Mouse (Mus musculus) retina, adult 2 months (tissue): ENCODE results near the gene Rcn3.

Experiments
- DNase-seq: peaks from one replicate; pipeline ENCODE4 v3.0.0-alpha.2; 2012; ENCODE audit warnings: low read depth, low spot score

Gene Rcn3

DNA sequence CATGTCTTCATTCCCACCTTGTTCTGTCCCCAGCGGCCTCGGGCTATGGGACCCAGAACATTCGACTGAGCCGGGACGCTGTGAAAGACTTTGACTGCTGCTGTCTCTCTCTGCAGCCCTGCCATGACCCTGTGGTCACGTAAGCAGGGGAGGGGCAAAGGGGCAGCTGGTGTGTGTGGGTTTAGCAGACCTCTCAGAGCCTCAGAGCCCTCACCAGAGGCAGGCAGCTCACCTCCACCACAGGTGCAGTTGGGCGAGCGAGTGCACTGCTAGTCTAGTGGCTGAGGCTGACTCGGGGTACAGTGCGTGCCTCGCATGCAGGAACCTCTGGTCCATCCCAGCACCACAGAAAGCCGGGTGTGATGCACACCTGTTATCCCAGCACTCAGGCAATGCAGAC lies 18.1 kb downstream of the Rcn3 start:
- DNase-seq, result no peak

DNA sequence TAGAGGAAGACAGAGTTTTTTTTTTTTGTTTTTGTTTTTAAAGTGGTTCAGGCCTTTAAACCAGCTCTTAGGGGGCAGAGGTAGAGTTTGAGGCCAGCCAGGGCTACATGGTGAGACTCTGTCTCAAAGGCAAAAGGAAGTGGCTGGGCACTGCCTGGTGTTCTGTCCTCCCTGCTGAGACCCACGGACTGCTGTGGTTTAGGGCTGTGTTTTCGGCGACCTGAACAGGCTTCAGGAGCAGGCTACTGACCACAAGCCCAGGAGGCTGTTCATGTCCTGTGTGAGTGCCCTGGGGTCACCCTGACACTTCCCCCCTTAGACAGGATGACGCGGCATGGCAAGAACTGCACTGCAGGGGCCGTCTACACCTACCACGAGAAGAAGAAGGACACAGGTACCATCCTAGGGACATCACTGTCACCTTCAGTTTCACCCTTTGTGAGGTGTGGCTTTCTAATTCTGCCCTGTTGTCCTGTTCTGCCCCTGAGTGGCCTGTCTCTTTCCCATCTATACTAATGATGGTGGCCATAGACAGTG lies 18.8 kb downstream of the Rcn3 start:
- no peak for DNase-seq

DNA sequence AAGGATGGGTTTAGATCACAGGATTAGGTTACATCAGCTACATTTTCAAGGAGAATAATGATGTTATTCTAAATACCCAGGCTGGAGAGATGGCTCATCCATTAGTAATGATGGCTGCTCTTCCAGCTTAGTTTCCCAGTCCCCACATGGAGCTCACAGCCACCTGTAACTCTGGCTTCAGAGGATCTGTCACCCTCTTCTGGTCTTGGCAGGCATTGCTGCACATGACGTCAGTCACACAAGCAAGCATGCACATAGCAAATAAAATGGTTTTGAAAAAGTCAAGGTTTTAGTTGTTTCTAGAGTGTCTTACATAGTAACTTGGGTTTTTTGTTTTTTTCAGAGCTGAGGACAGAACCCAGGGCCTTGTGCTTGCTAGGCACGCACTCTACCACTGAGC lies 19.8 kb downstream of the Rcn3 start:
- no peak for DNase-seq

DNA sequence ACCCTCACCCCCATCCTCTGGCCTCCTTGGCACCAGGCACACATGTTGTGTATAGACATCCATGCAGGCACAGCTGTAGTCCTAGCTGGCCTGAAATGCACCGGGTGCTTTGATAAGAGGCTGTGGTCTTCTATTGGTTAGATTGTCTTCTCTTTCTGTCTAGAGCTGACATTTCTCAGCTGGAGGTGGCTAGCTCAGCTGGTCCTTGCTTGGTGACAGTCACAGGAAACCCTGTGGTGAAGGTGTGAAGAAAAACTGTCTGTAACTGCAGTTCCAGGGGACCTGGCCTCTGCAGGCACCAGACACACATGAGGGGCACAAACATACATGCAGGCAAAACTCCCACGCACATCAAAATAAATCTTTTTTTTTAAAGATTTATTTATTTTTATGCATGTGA lies 22.4 kb downstream of the Rcn3 start:
- DNase-seq, result no peak

DNA sequence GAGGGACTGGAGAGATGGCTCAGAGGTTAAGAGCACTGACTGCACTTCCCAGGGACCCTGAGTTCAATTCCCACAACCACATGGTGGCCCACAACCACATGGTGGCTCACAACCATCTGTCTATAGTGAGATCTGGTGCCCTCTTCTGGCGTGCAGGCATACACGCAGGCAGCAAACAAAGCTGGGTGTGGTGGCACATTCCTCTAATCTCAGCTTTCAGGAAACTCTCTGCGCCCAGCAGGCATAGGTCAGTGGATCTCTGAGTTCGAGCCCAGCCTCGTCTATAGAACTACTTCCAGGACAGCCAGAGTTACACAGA lies 24.1 kb downstream of the Rcn3 start:
- DNase-seq, result no peak

DNA sequence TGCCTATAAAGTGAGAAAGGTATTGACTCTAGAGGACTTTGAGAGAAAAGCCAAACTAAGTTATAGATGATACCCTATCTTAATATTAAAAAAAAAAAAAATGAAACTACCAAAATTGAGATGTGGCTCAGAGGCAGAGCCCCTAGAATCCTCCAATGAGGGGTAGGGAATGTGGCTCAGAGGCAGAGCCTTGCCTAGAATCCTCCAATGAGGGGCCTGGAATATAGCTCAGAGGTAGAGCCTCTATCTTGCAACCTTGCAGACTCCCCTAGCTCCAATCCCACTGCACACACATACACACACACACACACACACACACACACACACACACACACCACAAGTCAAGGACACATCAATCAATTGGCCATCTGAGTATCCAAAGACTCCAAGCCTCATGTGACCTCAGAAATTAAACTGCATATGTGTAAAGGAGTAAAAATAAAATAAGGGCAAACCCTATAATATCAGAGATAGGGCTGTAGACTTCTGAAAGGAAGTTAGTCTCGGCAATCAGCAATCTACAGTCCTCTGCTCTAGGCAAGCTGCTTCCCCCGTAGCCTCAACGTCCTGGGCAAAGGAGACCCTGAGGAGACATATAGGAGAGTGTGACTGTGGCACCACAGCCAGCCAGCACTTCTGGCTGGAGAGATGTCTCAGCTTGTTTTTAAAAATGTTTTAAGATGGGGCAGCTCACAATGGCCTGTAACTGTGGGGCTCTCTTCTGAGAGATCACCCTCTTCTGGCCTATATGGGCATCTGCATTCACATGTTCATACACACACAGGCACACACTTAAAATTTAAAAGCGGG lies 24.6 kb downstream of the Rcn3 start:
- DNase-seq, result no peak

DNA sequence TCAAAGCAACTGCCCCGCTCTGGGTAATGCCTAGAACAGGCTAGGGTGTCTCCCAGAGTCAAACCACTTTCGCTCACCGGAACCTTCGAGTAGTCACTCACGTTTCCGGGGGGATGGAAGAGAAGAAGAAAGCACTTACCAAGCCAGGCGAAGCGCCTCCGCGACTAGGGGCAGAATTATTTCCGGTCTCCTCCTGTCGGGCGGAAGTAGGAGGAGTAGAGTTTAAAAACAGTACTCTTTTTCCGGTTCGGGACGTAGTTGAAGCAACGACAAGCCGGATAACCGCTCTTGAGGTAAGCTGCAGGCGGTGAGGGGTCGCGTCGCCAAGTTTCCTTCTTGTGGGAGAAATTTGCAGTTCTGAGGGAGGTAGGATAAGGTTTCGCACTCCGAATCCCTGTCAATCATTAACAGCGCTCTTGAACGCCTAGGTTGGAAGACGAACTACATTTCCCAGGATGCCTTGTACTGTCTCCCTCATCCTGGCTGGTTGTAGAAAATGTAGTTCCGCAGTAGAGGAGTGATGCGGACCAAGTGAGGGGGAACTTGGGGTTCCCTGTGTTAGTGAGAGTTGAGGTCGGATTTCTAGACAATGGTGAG lies 29.7 kb downstream of the Rcn3 start, which contains the start of the genes Nosip and Prrg2:
Gene Nosip, plus strand, starts transcription at position 191 of the 597 bp plus-strand sequence.
Gene Prrg2, minus strand, starts transcription at position 439 of the 597 bp plus-strand sequence.
- DNase-seq, result peak; percentile 96

DNA sequence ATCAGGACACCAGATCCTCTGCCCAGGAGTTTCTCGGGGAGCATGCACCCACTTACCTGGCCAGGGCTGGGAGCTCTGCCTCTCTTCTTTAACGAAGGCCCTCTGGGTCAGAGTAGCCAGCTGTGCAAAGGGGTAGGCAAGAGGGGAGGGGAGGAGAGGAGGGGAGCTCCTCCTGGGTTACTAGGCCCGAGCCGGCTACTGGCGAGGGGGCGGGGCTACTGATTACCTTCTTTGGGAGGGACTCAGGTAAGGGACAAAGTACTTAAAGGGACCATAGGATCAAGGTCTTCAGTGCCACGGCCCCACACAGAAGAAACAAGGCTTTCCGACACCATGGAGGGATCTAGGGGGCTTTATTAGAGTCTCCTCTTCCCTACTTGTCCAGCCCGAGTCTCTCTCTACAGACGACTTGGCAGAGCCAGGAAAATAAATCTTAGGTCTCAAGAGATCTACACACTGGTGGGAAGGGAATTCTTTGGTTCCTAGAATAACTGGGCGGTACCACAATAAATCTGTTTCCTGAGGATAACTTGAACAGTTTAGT lies 30.4 kb downstream of the Rcn3 start:
- no peak for DNase-seq

DNA sequence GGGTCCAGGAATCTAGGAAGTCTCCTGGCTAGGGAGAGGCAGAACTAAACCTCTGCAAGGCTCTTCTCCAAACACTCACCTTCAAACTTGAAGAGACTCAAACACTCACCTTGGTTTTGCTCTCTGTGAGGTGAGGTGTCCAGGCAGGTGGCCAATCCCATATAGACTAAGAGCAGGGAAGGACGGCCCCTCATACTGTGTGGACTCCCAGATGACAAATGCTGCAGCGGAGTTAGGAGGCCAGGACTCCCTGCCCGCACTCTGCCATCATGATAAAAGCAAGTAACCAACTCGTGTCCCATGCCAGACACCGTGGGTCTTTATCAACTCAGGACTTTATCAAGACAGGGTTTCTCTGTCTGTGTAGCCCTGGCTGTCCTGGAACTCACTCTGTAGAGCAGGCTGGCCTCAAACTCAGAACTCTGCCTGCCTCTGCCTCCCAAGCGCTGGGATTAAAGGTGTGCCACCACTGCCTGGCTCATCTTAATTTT lies 31.3 kb downstream of the Rcn3 start:
- no peak for DNase-seq

DNA sequence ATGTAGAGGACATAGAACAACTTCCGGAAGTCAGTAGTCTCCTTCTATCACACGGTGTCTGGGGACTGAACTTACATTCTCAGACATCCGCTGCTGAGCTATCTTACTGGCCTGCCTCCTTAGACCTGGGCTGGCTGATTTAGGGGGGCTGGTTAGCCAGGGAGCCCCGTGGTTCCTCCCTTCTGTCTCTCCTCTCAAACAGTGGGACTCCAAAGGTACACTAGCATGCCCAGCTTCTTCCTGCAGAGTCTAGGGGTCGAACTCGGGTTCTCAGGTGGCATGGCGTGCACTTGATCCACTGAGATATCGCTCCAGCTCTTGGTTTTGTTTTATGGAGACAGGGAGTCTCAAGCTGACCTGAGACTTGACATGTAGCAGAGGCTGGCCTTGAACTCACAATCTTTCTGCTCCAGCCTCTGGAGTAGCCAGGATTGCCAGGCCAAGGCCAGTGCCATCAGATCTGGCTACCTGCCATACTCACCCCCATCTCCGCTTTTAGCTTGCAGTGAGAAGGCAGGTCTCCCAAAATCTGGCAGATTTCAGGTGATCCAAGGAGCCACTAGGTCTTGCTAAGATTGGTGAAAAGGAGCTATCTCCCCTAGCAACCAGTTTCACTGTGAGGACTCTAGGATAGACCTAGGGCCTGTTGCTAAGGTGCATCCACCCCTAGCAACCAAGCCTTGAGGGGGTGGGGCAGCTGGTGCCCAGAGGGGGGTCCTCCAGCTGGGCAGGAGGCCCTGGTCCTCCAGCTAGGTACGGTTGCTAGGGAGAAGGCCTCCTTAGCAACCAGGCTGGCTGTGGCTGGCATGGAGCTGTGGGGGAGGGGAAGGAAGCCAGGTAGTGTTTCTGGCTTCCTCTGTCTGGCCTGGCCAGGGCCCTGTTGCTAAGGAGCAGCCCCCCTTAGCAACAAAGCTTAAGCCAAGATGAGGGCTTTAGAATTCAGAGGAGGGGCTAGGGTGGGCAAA lies 33.1 kb downstream of the Rcn3 start:
- DNase-seq, result no peak

DNA sequence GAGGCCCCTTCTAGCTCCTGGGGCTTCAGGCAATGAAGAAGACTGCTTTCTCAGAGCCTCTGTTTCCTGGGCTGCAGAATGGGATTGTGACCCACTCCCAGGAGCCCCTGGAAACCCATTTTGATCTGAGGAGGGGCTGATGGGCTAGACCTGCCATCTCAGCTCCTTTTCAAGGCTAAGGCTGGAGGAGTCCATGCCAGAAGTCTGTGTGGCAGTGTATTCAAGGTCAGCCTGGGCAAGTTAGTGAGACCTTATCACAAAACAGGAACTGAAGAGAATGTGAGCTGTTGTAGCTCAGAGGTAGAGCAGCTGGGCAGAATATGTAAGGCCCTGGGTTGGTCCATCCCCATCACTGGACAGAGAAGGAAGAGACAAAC lies 35.1 kb downstream of the Rcn3 start:
- DNase-seq, result no peak

DNA sequence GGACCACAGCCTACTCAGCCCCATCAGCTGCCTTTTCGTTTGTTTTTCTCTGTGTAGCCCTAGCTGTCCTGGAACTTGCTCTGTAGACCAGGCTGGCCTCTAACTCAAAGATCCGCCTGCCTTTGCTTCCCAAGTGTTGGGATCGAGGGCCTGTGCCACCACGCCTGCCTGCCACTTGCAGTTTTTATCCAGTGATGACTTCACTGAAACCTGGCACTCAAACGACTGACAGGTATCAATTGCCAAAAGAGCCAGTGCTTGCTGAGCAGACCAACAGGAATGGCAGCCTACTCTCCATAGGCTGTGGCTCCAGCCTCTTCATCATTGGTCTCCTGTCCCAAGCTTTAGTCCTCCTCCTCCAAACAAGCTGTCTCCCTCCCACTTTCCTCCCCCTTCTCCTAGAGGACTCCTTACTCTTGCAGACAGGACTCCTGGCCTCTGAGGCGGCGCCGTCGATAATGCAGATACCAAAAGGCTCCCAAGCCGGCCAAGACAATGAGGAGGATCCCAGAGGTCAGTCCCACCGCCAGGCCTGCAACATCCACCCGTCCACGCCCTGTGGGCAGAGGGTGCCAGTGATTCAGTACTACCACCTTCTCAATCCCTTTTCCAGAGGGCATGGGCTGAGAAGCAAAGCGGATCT lies 35.6 kb downstream of the Rcn3 start:
- no peak for DNase-seq

DNA sequence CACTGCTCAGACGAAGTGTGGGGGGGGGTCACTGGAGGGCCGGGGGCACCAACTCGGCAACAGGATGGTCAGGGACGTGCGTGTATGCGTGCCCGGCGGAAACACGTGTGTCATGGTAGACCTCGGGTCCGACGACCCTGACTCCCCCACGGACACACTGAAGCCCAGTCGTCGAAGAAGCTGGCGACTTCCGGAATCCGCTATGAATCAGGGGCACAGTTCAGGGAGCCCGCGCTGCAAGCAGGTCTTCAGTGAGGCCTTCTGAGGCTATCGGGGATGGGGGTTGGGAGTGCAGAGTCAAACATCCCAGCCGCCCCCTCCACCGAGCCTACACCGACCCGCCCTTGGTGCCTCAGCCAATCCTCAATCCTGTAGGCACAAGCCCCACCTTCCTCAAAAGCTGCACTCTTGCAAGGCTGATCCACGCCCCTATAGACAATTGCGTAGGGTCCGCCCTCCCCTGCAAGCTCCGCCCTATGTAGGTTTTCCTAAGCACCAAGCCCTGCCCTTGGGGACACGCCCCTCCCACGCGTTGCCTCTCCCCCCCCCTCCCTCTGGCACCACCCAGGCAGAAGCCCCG lies 38.0 kb downstream of the Rcn3 start:
- DNase-seq, result peak; percentile 85

DNA sequence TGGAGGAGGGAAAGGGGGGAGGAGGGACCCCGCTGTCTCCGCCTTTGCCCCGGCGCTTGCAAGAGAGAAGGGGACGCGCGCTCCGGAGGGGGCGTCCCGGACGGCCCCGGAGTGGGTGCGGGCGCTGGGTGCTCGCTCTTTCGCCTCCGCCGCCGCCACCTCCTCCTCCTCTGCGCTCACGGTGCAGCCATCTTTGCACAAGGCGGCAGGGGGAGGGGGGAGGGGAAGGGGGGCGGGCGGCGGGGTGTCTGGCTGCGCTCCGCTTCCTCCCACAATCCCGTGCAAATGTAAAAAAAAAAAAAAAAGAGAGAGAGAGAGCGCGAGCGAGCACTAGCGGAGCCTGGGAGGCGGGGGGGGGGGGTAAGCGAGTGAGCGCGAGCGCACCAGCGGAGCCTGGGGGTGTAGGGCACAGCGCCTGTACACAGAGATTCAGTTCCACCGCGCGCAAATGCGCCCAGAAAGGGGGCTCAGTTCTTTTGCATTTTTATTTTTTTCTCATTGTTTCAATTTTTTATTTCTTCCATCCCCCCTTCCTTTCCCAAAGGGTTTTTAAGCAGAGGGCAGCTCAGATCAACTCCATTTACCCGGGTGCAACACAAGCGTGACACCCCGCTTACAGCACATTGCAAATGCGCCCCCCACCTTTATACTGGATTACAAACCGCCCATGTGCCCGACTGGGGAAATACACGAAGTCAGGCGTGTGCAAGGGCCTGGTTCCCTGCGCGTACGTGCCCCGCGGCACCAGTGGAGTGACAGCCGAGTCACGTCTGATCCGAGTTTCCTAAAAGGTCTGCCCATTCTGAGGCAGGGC lies 38.7 kb downstream of the Rcn3 start:
- peak; percentile 65 for DNase-seq

DNA sequence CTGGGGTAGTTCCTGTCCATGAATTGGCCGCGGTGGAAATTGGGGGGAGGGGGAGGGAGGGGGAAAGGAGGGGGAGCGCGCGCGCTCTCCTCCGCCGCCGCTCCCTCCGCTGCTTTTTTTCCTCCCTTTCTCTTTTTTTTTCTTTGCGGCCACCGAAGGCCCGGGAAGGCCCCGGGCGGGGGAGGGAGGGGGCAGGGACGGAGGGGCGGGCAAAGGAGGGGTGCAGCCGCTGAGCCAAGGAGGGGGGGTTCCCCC lies 39.2 kb downstream of the Rcn3 start, which contains the start of gene Prr12:
Gene Prr12, minus strand, starts transcription at position 20 of the 255 bp plus-strand sequence.
- DNase-seq, result no peak

DNA sequence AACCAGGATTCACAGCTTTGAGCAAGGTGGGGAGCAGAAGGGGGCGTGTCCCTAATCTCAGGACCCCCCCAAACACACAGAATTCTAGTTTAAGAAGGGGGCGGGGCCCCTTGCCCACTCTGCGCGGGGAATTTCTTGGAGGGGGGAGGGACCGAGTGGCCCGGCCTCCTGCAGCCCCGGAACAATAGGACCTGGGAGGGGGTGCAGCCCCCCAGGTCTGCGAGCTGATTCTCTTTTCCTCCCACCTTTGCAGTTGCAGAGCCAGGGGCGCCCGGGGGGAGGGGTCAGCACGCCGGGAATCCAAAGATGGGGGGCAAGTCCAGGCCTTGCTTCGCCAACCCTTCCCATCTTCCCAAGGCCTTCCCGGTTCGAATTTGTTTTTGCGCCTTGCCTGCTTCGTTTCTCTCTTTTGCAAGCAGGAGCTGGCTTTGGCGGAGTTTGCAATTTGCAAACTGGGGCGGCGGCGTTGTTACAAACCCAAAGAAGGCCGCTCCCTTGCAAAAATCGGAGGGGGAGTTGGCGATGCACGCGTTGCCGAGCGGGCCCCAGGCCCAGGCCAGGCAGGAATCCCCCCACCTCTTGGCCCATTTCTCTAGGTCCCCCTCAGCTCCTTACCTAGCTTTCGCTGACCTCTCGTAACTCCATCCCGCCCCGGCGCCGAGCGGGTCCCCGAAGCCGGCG lies 39.7 kb downstream of the Rcn3 start:
- DNase-seq, result no peak

DNA sequence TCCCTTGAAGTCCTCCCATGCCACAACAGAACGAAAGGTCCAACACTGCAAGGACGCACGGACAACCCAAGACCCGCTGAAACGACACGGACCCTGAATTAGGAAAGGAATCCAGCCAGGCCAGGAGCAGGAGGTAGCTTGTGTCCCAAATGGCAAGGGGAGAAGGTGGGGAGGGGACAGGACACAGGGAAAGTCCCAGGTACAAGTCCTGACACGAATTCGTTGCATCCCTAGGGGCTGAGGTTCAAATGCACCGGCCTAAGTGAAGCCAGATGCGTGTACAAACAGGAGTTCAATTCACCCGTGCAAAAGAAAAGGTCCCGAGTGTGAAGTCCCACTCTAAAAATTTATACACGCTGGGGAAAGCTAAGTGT lies 40.4 kb downstream of the Rcn3 start:
- no peak for DNase-seq

DNA sequence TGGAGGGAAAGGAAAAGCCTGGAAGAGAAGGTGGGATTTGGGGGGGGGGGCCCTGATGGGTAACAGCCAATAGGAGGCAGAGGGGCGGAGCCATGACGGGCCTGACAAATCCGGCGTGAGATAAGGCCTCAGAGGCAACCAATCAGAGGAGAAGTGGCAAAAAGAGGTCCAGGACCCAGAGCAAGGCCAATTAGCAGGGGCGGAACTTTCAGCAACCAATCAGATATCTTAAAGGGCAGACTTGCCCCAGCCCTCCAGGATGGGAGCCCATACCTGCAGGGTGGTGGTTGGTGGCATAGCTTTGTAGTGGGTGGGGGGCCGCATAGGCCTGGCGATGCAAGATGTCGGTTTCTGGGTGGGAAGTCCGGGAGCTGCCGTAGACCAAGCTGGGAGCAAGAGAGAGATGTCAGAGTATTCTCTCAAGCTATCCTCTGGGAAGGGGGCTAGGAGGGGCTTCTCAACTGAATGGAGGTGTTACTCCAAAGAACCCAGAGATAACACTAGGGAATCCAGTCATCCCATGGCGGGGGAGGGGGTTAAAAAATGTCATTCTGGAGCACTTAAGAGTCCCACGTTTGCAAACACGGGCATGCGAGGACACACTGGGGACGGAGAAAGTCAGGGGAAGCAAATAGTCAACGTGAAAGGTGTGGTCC lies 40.9 kb downstream of the Rcn3 start:
- DNase-seq, result no peak
